Mouse (Mus musculus) neural tube, embryonic 12.5 days (tissue): Measurements from ENCODE around the gene Sgpp2. TPM values are rescaled to one million over a fixed set of nuclear protein-coding genes. Genes with fewer than 3 reads are reported as not detected.

Source experiments
- ATAC-seq: fragments of 200-750 bp; cut with Nextera tagmentation; 2 replicates; pipeline ENCODE4 v1.8.0; 2017; ENCODE audit warnings: low read depth, mild to moderate bottlenecking, moderate TSS enrichment, moderate library complexity; ENCODE audit not compliant: low FRiP score
- H3K27ac ChIP-seq: fragments of 300-500 bp; sonication (generic); 2 replicates; pipeline ENCODE4 v1.5.1; 2016
- H3K27me3 ChIP-seq: fragments of 300-500 bp; sonication (generic); replicated peaks from 2 replicates; pipeline ENCODE4 v1.6.1; 2016; ENCODE audit warnings: mild to moderate bottlenecking
- H3K36me3 ChIP-seq: fragments of 300-500 bp; sonication (generic); 2 replicates; pipeline ENCODE4 v1.6.1; 2016; ENCODE audit warnings: mild to moderate bottlenecking
- H3K4me1 ChIP-seq: fragments of 300-500 bp; sonication (generic); 2 replicates; pipeline ENCODE4 v1.6.1; 2016
- H3K4me2 ChIP-seq: fragments of 300-500 bp; sonication (generic); replicated peaks from 2 replicates; pipeline ENCODE4 v1.6.1; 2016; ENCODE audit warnings: mild to moderate bottlenecking
- H3K4me3 ChIP-seq: fragments of 300-500 bp; sonication (generic); 2 replicates; pipeline ENCODE4 v1.5.1; 2016
- H3K9ac ChIP-seq: fragments of 300-500 bp; sonication (generic); 2 replicates; pipeline ENCODE4 v1.6.1; 2016; ENCODE audit warnings: mild to moderate bottlenecking
- H3K9me3 ChIP-seq: fragments of 300-500 bp; sonication (generic); 2 replicates; pipeline ENCODE4 v1.6.1; 2016; ENCODE audit warnings: mild to moderate bottlenecking
- WGBS: fragments of 180-500 bp; shearing (Covaris S2); methylation state at CpG from one replicate; pipeline ENCODE4 v1.1.7; 2016; 5-methylcytosine and 5-hydroxymethylcytosine counted together
- polyA plus RNA-seq: library from polyadenylated mRNA; unstranded; fragments of >200 nt; fragmentation: Nextera tagmentation; extraction: Ambion mirVana; gene quantifications from 2 replicates; pipeline ENCODE4 v1.2.1, GENCODE M21; 2016

Sgpp2 gene
- polyA plus RNA-seq, 1 experiment from 2014 or later, result 2.1 TPM

GRCm38 (mm10) chr1:78340584-78340983 is 30.4 kb downstream of the Sgpp2 start:
- H3K4me2 ChIP-seq, result no peak overlapping the region
- H3K27me3 ChIP-seq, result peaks cover 9% of the 10 kb centered on the region
- WGBS, result 63% methylated on average over 5 of the region's 5 CpGs
- no peak overlapping the region for H3K9ac ChIP-seq
- H3K27ac ChIP-seq, result no peak overlapping the region
- no peaks in the 10 kb centered on the region for H3K9me3 ChIP-seq
- 0 out of 2 replicates have a peak, but pooled peaks cover 4% of the 10 kb centered on the region for H3K4me1 ChIP-seq
- no peak overlapping the region for H3K4me3 ChIP-seq
- no peak for ATAC-seq
- H3K36me3 ChIP-seq, result no peaks in the 10 kb centered on the region

DNA sequence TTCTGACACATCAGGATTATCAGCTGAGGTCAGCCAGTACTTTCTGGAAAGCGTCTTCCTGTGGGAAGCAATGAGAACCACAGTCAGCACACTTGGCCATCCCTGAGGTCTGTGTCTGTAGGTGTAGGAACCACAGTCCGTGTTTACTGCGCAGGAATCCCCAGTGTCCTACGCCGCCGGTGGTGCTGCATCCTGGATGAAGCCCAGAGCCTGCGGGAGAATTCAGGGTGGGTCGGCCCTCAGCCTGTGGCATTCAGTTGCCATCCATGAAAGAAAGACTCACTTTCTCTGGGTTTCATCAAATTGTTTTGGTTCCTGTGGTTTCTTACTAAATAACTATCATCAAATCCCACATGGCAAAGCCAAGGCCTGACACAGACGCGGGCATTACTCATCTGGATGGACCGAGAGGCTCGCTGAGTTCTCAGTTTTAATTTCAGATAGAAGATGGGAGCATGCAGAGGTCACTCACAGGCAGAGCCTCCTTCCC is 37.2 kb downstream of the Sgpp2 start:
- ATAC-seq, result no peak
- no peaks in the 10 kb centered on the region for H3K9me3 ChIP-seq

GRCm38 (mm10) chr1:78349219-78349618 is 39.1 kb downstream of the Sgpp2 start:
- Histone ChIP-seq H3K27me3 (0 out of 2 replicates have a peak, but pooled peaks cover 3% of the 10 kb centered on the region), H3K4me2 (no peak overlapping the region), H3K9ac (no peak overlapping the region), H3K4me3 (no peak overlapping the region), H3K4me1 (no peaks in the 10 kb centered on the region), H3K27ac (no peak overlapping the region), H3K9me3 (no peaks in the 10 kb centered on the region), H3K36me3 (no peaks in the 10 kb centered on the region)
- whole genome bisulfite sequencing, result 81% methylated on average over 1 of the region's 1 CpGs
- no peak for ATAC-seq

More for the DNA sequence above, 37.2 kb downstream of the Sgpp2 start:
- Histone ChIP-seq H3K4me2 (no peak overlapping the region), H3K27ac (no peak overlapping the region), H3K27me3 (no peaks in the 10 kb centered on the region), H3K4me3 (no peak overlapping the region), H3K36me3 (no peaks in the 10 kb centered on the region), H3K4me1 (no peaks in the 10 kb centered on the region), H3K9ac (no peak overlapping the region)
- 88% methylated on average over 12 of the region's 12 CpGs for WGBS

GRCm38 (mm10) chr1:78353254-78353653 is 43.1 kb downstream of the Sgpp2 start:
- WGBS, result 70% methylated on average over 1 of the region's 1 CpGs
- H3K9me3 ChIP-seq, result no peaks in the 10 kb centered on the region
- no peaks in the 10 kb centered on the region for H3K4me1 ChIP-seq
- 0 out of 2 replicates have a peak, but pooled peaks cover 3% of the 10 kb centered on the region for H3K27me3 ChIP-seq
- H3K36me3 ChIP-seq, result no peaks in the 10 kb centered on the region
- H3K4me3 ChIP-seq, result no peak overlapping the region
- H3K27ac ChIP-seq, result no peak overlapping the region
- no peak overlapping the region for H3K9ac ChIP-seq
- no peak overlapping the region for H3K4me2 ChIP-seq
- ATAC-seq, result no peak

DNA sequence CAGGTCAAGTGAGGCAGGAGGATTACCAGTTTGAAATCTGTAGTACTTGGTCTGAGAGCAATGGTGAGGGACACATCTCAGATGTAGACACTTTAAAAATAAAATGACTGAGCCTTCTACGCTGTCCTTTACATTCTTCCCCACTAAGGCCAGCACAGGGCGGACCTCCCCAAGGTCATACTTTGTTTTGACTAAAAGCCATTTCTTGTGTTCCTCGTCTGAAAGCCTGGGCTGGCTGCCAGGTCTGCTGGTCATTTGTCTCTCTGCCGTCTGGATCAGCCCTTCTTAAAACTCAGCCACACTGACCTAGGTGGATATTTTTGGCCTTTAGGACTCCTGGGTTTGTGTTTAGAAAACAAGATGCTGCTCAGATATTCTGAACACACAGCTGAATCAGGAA is 45.0 kb downstream of the Sgpp2 start:
- H3K4me3 ChIP-seq, result no peak overlapping the region
- H3K9ac ChIP-seq, result no peak overlapping the region
- 48% methylated on average over 4 of the region's 4 CpGs for WGBS

GRCm38 (mm10) chr1:78357415-78357814 is 47.3 kb downstream of the Sgpp2 start:
- H3K4me1 ChIP-seq, result no peaks in the 10 kb centered on the region
- no peak overlapping the region for H3K27ac ChIP-seq
- no peak overlapping the region for H3K9ac ChIP-seq
- no peak overlapping the region for H3K4me3 ChIP-seq
- H3K36me3 ChIP-seq, result no peaks in the 10 kb centered on the region
- 0 out of 2 replicates have a peak, but pooled peaks cover 3% of the 10 kb centered on the region for H3K27me3 ChIP-seq
- ATAC-seq, result no peak
- H3K9me3 ChIP-seq, result no peaks in the 10 kb centered on the region
- 87% methylated on average over 4 of the region's 4 CpGs for WGBS
- no peak overlapping the region for H3K4me2 ChIP-seq

More for the DNA sequence above, 45.0 kb downstream of the Sgpp2 start:
- H3K27me3 ChIP-seq, result 0 out of 2 replicates have a peak, but pooled peaks cover 3% of the 10 kb centered on the region
- no peak overlapping the region for H3K4me2 ChIP-seq
- no peaks in the 10 kb centered on the region for H3K36me3 ChIP-seq
- no peak overlapping the region for H3K27ac ChIP-seq
- no peaks in the 10 kb centered on the region for H3K9me3 ChIP-seq
- ATAC-seq, result no peak
- H3K4me1 ChIP-seq, result no peaks in the 10 kb centered on the region

GRCm38 (mm10) chr1:78357868-78358267 is 47.7 kb downstream of the Sgpp2 start:
- Histone ChIP-seq H3K9ac (no peak overlapping the region), H3K4me1 (no peaks in the 10 kb centered on the region), H3K9me3 (no peaks in the 10 kb centered on the region), H3K4me3 (no peak overlapping the region), H3K4me2 (no peak overlapping the region), H3K27ac (no peak overlapping the region), H3K27me3 (no peaks in the 10 kb centered on the region), H3K36me3 (no peaks in the 10 kb centered on the region)
- ATAC-seq, result no peak
- 86% methylated on average over 1 of the region's 1 CpGs for WGBS

- 36% methylated on average over 13 of the region's 13 CpGs for WGBS
- no peaks in the 10 kb centered on the region for H3K27me3 ChIP-seq
- H3K36me3 ChIP-seq, result no peaks in the 10 kb centered on the region
- H3K27ac ChIP-seq, result no peak overlapping the region
- ATAC-seq, result no peak
- no peak overlapping the region for H3K4me2 ChIP-seq
- no peaks in the 10 kb centered on the region for H3K4me1 ChIP-seq
- no peaks in the 10 kb centered on the region for H3K9me3 ChIP-seq
- H3K4me3 ChIP-seq, result no peak overlapping the region
- no peak overlapping the region for H3K9ac ChIP-seq
Measured at GRCm38 (mm10) chr1:78363965-78364889, 54.1 kb downstream of the Sgpp2 start.

- no peak for ATAC-seq
- H3K27me3 ChIP-seq, result no peaks in the 10 kb centered on the region
- no peak overlapping the region for H3K4me3 ChIP-seq
- 0 out of 2 replicates have a peak, but pooled peaks cover 3% of the 10 kb centered on the region for H3K9me3 ChIP-seq
- 83% methylated on average over 5 of the region's 5 CpGs for WGBS
- H3K9ac ChIP-seq, result no peak overlapping the region
- no peak overlapping the region for H3K4me2 ChIP-seq
- H3K4me1 ChIP-seq, result no peaks in the 10 kb centered on the region
- H3K36me3 ChIP-seq, result no peaks in the 10 kb centered on the region
- H3K27ac ChIP-seq, result no peak overlapping the region
Measured at GRCm38 (mm10) chr1:78367806-78368205, 57.7 kb downstream of the Sgpp2 start.

DNA sequence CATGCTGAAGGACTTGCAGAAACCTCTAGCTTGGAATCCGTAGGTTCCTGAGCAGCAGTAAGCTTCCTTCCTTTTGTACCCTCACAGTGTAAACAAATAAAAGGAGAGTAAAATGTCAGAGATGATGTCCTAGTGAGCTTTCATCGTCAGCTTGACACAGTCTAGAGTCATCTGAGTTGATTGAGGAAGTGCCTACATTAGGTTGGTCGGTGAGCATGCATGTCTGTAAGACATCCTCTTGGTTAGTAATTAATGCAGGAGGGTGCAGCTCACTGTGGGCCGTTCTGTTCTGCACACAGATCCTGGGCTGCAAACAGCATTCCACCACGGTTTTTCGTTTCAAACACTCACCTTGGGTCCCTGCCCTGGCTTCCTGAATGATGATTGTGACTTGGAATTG is 60.0 kb downstream of the Sgpp2 start:
- ATAC-seq, result no peak
- Histone ChIP-seq H3K9me3 (0 out of 2 replicates have a peak, but pooled peaks cover 3% of the 10 kb centered on the region), H3K36me3 (no peaks in the 10 kb centered on the region), H3K4me1 (no peaks in the 10 kb centered on the region), H3K27ac (no peak overlapping the region), H3K4me3 (no peak overlapping the region), H3K27me3 (no peaks in the 10 kb centered on the region), H3K9ac (no peak overlapping the region), H3K4me2 (no peak overlapping the region)
- 58% methylated on average over 6 of the region's 6 CpGs for WGBS

- Histone ChIP-seq H3K9ac (no peak overlapping the region), H3K4me1 (no peaks in the 10 kb centered on the region), H3K4me2 (no peak overlapping the region), H3K36me3 (no peaks in the 10 kb centered on the region), H3K27me3 (no peaks in the 10 kb centered on the region), H3K9me3 (0 out of 2 replicates have a peak, but pooled peaks cover 3% of the 10 kb centered on the region), H3K4me3 (no peak overlapping the region), H3K27ac (no peak overlapping the region)
- 77% methylated on average over 2 of the region's 2 CpGs for WGBS
- ATAC-seq, result no peak
Measured at GRCm38 (mm10) chr1:78371569-78372236, 61.6 kb downstream of the Sgpp2 start.

DNA sequence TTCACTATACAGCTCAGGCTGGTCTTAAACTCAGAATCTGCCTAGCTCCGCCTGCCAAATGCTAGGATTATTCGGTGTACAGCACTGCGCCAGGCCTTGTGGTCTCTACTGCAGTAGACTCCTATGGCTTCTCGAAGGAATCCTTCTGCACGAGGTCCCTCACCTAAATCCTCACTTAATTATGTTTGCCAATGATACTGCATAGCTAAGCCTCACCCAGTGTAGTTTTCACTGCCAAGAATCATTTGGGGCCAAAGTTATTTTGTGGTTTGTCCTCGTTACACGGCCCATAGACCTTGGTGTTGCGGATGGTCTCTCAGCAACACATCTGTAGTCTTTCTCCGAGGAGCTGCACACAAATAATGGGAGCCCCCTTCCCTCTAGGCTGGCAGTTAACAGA is 62.2 kb downstream of the Sgpp2 start:
- no peak overlapping the region for H3K9ac ChIP-seq
- H3K4me1 ChIP-seq, result no peaks in the 10 kb centered on the region
- H3K27ac ChIP-seq, result no peak overlapping the region
- 0 out of 2 replicates have a peak, but pooled peaks cover 3% of the 10 kb centered on the region for H3K9me3 ChIP-seq
- H3K27me3 ChIP-seq, result no peaks in the 10 kb centered on the region
- no peak for ATAC-seq
- no peak overlapping the region for H3K4me3 ChIP-seq
- WGBS, result 92% methylated on average over 9 of the region's 9 CpGs
- H3K36me3 ChIP-seq, result no peaks in the 10 kb centered on the region
- H3K4me2 ChIP-seq, result no peak overlapping the region
